Mouse (Mus musculus) heart, adult 18-20 months (tissue): Measurements from ENCODE around the gene Atg7. TPM values are rescaled to one million over a fixed set of nuclear protein-coding genes. Genes with fewer than 3 reads are reported as not detected.
A peak's percentile ranks its signal among the peaks of the same experiment; 100 is the strongest.

Experiments
- DNase-seq, 2 experiments: peaks; one replicate each; pipeline ENCODE4 v3.0.0; 2021 to 2022; ENCODE audit warnings: mixed read lengths in 1 of 2
- total RNA-seq, 2 experiments: library from RNA; stranded (reverse); gene quantifications; 2 replicates each; pipeline ENCODE4 v1.2.3; 2021

The Atg7 gene
- total RNA-seq, 2 experiments from 2014 or later, result 11.0 to 13.2 TPM

GRCm38 (mm10) chr6:114735054-114735453, 92.2 kb downstream of the Atg7 start:
- DNase-seq, result no peak

GRCm38 (mm10) chr6:114736355-114736754, 93.5 kb downstream of the Atg7 start:
- DNase-seq, result no peak

GRCm38 (mm10) chr6:114737181-114737580, 94.3 kb downstream of the Atg7 start:
- DNase-seq, result no peak

GRCm38 (mm10) chr6:114737931-114738759, 95.2 kb downstream of the Atg7 start:
- no peak for DNase-seq

GRCm38 (mm10) chr6:114738760-114739112, 95.8 kb downstream of the Atg7 start:
- no peak for DNase-seq

- DNase-seq, result peak in 1 of 2 experiments; percentile 37
These were observed 99.5 kb downstream of the Atg7 start for GRCm38 (mm10) chr6:114742209-114743003.

GRCm38 (mm10) chr6:114743126-114743525, 100.2 kb downstream of the Atg7 start:
- no peak for DNase-seq

- no peak for DNase-seq
These were observed 100.9 kb downstream of the Atg7 start for GRCm38 (mm10) chr6:114743845-114744244.

GRCm38 (mm10) chr6:114746439-114746974, 103.6 kb downstream of the Atg7 start:
- DNase-seq, result no peak

GRCm38 (mm10) chr6:114748419-114748818, 105.5 kb downstream of the Atg7 start:
- no peak for DNase-seq

- no peak for DNase-seq
These were observed 106.0 kb downstream of the Atg7 start for GRCm38 (mm10) chr6:114748882-114749281.

- no peak for DNase-seq
These were observed 115.9 kb downstream of the Atg7 start for GRCm38 (mm10) chr6:114758795-114759194.

GRCm38 (mm10) chr6:114766314-114766713, 123.4 kb downstream of the Atg7 start:
- DNase-seq, result no peak

- no peak for DNase-seq
These were observed 124.8 kb downstream of the Atg7 start for GRCm38 (mm10) chr6:114767710-114768109.

- DNase-seq, result no peak
These were observed 127.4 kb downstream of the Atg7 start for GRCm38 (mm10) chr6:114770337-114770736.

GRCm38 (mm10) chr6:114771502-114771901, 128.6 kb downstream of the Atg7 start:
- DNase-seq, result no peak

- DNase-seq, result no peak
These were observed 132.3 kb downstream of the Atg7 start for GRCm38 (mm10) chr6:114775210-114775609.

GRCm38 (mm10) chr6:114777872-114778271, 135.0 kb downstream of the Atg7 start:
- no peak for DNase-seq

- no peak for DNase-seq
These were observed 135.8 kb downstream of the Atg7 start for GRCm38 (mm10) chr6:114778650-114779049.

GRCm38 (mm10) chr6:114780583-114780982, 137.7 kb downstream of the Atg7 start:
- no peak for DNase-seq

GRCm38 (mm10) chr6:114781415-114782240, 138.7 kb downstream of the Atg7 start:
- DNase-seq, result peak; percentile 86 to 87

GRCm38 (mm10) chr6:114782486-114782885, 139.6 kb downstream of the Atg7 start:
- peak; percentile 8 to 21 for DNase-seq
